Mouse (Mus musculus): ENCODE measurements around the gene Chrnd. TPM values are rescaled to one million over a fixed set of nuclear protein-coding genes. Genes with fewer than 3 reads are reported as not detected.
A peak's percentile ranks its signal among the peaks of the same experiment; 100 is the strongest.

Chrnd gene
- polyA plus RNA-seq, 1 experiment from 2014 or later = 0.10 TPM

GRCm38 (mm10) chr1:87164164-87164795 lies 26.1 kb upstream of the Chrnd start:
- Histone ChIP-seq H3K27ac (peak overlapping the region; percentile 44), H3K4me3 (replicated peaks) (no peak overlapping the region), H3K36me3 (replicated peaks) (no peaks in the 10 kb centered on the region), H3K4me2 (no peak overlapping the region), H3K4me1 (peaks cover 21% of the 10 kb centered on the region), H3K9ac (no peak overlapping the region), H3K9me3 (no peaks in the 10 kb centered on the region), H3K27me3 (peaks cover 41% of the 10 kb centered on the region; the same call in 1 of the 2 replicates)
- 38% methylated on average over 11 of the region's 11 CpGs for WGBS
- ATAC-seq (ENCODE audit: low FRiP score) = peak; percentile 62; the same call in 1 of the 2 replicates

DNA sequence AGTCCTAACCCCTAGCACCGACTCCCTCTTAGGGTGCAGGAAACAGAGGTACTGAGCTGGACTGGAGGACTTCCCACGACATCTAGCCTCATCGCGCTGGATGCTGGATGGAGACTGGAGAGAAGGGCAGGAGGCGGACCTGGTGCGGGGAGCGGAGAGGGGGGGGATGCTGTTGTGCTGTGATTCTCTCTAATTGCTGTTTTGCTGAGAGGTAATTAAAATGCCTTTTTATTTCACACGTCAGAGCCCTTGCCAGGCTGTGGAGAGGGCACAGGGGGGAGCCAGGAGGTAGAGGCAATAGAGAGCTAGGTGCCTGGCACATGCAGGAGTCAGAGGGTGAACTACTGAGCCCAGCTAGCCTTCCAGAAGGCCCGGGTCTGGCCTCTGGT lies 25.6 kb upstream of the Chrnd start:
- peak; percentile 48; the same call in 1 of the 2 replicates for ATAC-seq (ENCODE audit: low FRiP score)
- 43% methylated on average over 9 of the region's 9 CpGs for WGBS
- H3K27me3 ChIP-seq = peaks cover 42% of the 10 kb centered on the region
- H3K36me3 ChIP-seq (replicated peaks) = no peaks in the 10 kb centered on the region
- H3K4me3 ChIP-seq (replicated peaks) = no peak overlapping the region
- peak overlapping the region; percentile 44 for H3K27ac ChIP-seq
- H3K9ac ChIP-seq = no peak overlapping the region
- no peaks in the 10 kb centered on the region for H3K9me3 ChIP-seq
- H3K4me1 ChIP-seq = peaks cover 26% of the 10 kb centered on the region
- no peak overlapping the region for H3K4me2 ChIP-seq

DNA sequence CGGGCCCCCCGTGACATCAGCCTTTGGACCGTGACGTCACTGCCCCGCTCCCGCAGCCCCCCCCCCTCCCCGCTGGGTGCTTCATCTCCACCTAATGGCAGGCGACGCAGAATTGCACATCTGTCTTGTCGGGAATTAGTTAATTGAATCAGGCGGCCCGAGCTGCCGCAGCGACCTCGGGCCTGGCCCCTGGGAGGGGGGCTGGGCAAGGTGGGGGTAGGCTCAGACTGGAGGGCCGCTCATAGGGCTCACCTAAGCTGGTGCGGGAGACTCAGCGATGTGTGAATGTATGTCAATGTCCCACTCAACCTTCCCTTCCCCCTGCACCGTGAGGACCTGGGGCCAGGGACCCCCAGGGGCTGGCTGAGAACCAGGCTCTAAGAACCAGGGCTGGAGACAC lies 19.9 kb upstream of the Chrnd start:
- WGBS = 7% methylated on average over 19 of the region's 19 CpGs
- Histone ChIP-seq H3K4me2 (peak overlapping the region; percentile 32), H3K36me3 (replicated peaks) (no peaks in the 10 kb centered on the region), H3K27me3 (peaks cover 68% of the 10 kb centered on the region), H3K9ac (peak overlapping the region; percentile 21; the same call in 1 of the 2 replicates), H3K9me3 (no peaks in the 10 kb centered on the region), H3K4me1 (peaks cover 34% of the 10 kb centered on the region), H3K4me3 (replicated peaks) (no peak overlapping the region), H3K27ac (no peak overlapping the region)
- peak; percentile 33; the same call in 1 of the 2 replicates for ATAC-seq (ENCODE audit: low FRiP score)

- ATAC-seq (ENCODE audit: low FRiP score) = no peak
- WGBS = 77% methylated on average over 1 of the region's 1 CpGs
- Histone ChIP-seq H3K4me1 (peaks cover 43% of the 10 kb centered on the region), H3K9me3 (no peaks in the 10 kb centered on the region), H3K4me3 (replicated peaks) (no peak overlapping the region), H3K27ac (no peak overlapping the region), H3K36me3 (replicated peaks) (no peaks in the 10 kb centered on the region), H3K4me2 (no peak overlapping the region), H3K27me3 (peaks cover 60% of the 10 kb centered on the region), H3K9ac (no peak overlapping the region)
Observed at GRCm38 (mm10) chr1:87171312-87171711, 19.1 kb upstream of the Chrnd start.

- H3K9ac ChIP-seq = no peak overlapping the region
- peaks cover 58% of the 10 kb centered on the region for H3K27me3 ChIP-seq
- H3K4me2 ChIP-seq = no peak overlapping the region
- ATAC-seq (ENCODE audit: low FRiP score) = no peak
- WGBS = 60% methylated on average over 9 of the region's 9 CpGs
- 0 out of 2 replicates have a peak overlapping the region, but pooled peaks have one; percentile 36 for H3K27ac ChIP-seq
- no peaks in the 10 kb centered on the region for H3K9me3 ChIP-seq
- H3K36me3 ChIP-seq (replicated peaks) = no peaks in the 10 kb centered on the region
- H3K4me3 ChIP-seq (replicated peaks) = no peak overlapping the region
- peaks cover 44% of the 10 kb centered on the region for H3K4me1 ChIP-seq
Observed at GRCm38 (mm10) chr1:87172316-87172715, 18.1 kb upstream of the Chrnd start.

- WGBS = 25% methylated on average over 28 of the region's 28 CpGs
- no peak overlapping the region for H3K9ac ChIP-seq
- H3K27ac ChIP-seq = no peak overlapping the region
- peak; percentile 14; the same call in 1 of the 2 replicates for ATAC-seq (ENCODE audit: low FRiP score)
- no peaks in the 10 kb centered on the region for H3K36me3 ChIP-seq (replicated peaks)
- H3K4me2 ChIP-seq = no peak overlapping the region
- no peak overlapping the region for H3K4me3 ChIP-seq (replicated peaks)
- H3K9me3 ChIP-seq = no peaks in the 10 kb centered on the region
- H3K4me1 ChIP-seq = peaks cover 42% of the 10 kb centered on the region
- H3K27me3 ChIP-seq = peaks cover 47% of the 10 kb centered on the region
Observed at GRCm38 (mm10) chr1:87174006-87174955, 16.1 kb upstream of the Chrnd start.

DNA sequence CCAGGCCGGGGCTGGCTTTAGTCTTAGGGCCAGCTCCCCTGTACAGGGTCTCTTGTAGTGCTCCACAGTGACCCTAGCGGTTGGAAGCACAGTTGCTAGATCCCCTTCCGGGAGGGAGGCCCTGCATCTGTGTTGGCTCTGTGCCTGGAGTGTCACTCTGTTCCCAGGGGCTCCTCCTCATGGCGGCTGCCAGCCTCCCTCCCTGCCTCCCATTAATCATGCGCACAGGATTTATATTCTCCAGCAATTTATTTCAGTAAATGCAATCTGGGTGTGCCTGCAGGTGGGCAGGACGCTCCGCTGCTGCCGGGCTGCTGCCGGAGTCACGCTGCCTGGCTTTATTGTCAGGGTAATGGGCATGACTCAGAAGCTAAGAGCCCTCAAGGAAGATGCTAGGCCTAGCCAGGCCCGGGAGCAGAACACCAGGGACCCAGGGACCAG lies 14.5 kb upstream of the Chrnd start:
- no peaks in the 10 kb centered on the region for H3K36me3 ChIP-seq (replicated peaks)
- no peaks in the 10 kb centered on the region for H3K9me3 ChIP-seq
- H3K27ac ChIP-seq = peak overlapping the region; percentile 56; the same call in 1 of the 2 replicates
- H3K27me3 ChIP-seq = peaks cover 38% of the 10 kb centered on the region
- H3K4me3 ChIP-seq (replicated peaks) = no peak overlapping the region
- H3K9ac ChIP-seq = no peak overlapping the region
- H3K4me1 ChIP-seq = peaks cover 26% of the 10 kb centered on the region
- peak overlapping the region; percentile 26; the same call in 1 of the 2 replicates for H3K4me2 ChIP-seq
- 8% methylated on average over 11 of the region's 11 CpGs for WGBS
- peak; percentile 84 for ATAC-seq (ENCODE audit: low FRiP score)

GRCm38 (mm10) chr1:87180896-87181295 lies 9.5 kb upstream of the Chrnd start:
- H3K4me1 ChIP-seq = peaks cover 20% of the 10 kb centered on the region
- ATAC-seq (ENCODE audit: low FRiP score) = no peak
- H3K27ac ChIP-seq = no peak overlapping the region
- H3K4me2 ChIP-seq = no peak overlapping the region
- H3K9ac ChIP-seq = no peak overlapping the region
- WGBS = 61% methylated on average over 5 of the region's 5 CpGs
- H3K4me3 ChIP-seq (replicated peaks) = no peak overlapping the region
- H3K27me3 ChIP-seq = peaks cover 56% of the 10 kb centered on the region
- H3K36me3 ChIP-seq (replicated peaks) = no peaks in the 10 kb centered on the region
- H3K9me3 ChIP-seq = no peaks in the 10 kb centered on the region

DNA sequence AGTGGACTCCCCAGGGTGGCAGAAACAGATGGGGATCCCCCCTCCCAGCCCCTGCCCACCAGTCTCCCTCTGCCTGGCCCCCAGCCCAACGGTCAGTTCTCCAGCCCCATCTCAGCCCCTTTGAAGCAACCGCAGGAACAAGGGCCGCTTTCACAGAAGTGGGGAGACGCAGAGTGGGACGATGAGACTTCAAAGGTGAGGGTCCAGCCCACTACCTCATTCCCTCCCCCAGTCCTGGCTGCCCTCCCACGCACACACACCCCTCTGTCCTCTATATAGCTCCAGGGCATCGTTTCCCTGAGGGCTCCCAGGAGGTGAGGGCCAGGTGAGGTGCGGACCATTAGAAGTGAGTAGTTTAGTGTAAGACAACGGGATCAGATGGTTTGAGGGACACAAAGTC lies 7.4 kb upstream of the Chrnd start, which contains the start of gene Prss56:
Prss56 (plus strand) TSS at position 301 of the 400 bp plus-strand sequence.
- Histone ChIP-seq H3K9ac (no peak within 1 kb of the TSS), H3K9me3 (no peaks in the 10 kb centered on the region), H3K4me3 (replicated peaks) (no peak within 1 kb of the TSS), H3K4me1 (peaks cover 21% of the 10 kb centered on the region), H3K27ac (no peak within 1 kb of the TSS), H3K36me3 (replicated peaks) (no peaks in the 10 kb centered on the region), H3K27me3 (peaks cover 74% of the 10 kb centered on the region), H3K4me2 (no peak within 1 kb of the TSS)
- ATAC-seq (ENCODE audit: low FRiP score) = no peak
- WGBS = 60% methylated on average over 8 of the region's 9 CpGs

GRCm38 (mm10) chr1:87183998-87184750 lies 6.2 kb upstream of the Chrnd start:
- Histone ChIP-seq H3K27ac (no peak overlapping the region), H3K9me3 (no peaks in the 10 kb centered on the region), H3K9ac (no peak overlapping the region), H3K4me2 (peak overlapping the region; percentile 38), H3K4me1 (peaks cover 21% of the 10 kb centered on the region), H3K4me3 (replicated peaks) (0 out of 2 replicates have a peak overlapping the region, but pooled peaks have one; percentile 4), H3K27me3 (peaks cover 86% of the 10 kb centered on the region), H3K36me3 (replicated peaks) (no peaks in the 10 kb centered on the region)
- ATAC-seq (ENCODE audit: low FRiP score) = no peak
- WGBS = 35% methylated on average over 15 of the region's 15 CpGs

DNA sequence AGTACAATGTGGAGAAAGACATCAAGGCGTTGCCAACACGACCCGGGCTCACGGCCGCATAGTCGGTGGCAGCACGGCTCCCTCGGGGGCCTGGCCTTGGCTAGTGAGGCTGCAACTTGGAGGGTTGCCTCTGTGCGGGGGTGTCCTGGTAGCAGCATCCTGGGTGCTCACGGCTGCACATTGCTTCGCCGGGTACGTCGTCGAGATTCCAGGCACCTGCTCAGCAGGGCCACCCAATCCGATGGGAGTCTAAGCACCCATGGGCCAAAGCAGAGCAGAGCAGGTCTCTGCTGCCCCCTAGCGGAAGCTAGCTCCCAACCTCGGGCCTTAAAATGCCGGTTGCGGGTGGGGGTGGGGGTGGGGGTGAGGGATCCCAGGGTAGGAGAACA lies 5.7 kb upstream of the Chrnd start:
- Histone ChIP-seq H3K4me1 (peaks cover 21% of the 10 kb centered on the region), H3K27me3 (peaks cover 86% of the 10 kb centered on the region), H3K27ac (no peak overlapping the region), H3K4me3 (replicated peaks) (0 out of 2 replicates have a peak overlapping the region, but pooled peaks have one; percentile 4), H3K9ac (no peak overlapping the region), H3K36me3 (replicated peaks) (no peaks in the 10 kb centered on the region), H3K9me3 (no peaks in the 10 kb centered on the region), H3K4me2 (peak overlapping the region; percentile 38)
- 12% methylated on average over 20 of the region's 20 CpGs for WGBS
- peak; percentile 18; the same call in 1 of the 2 replicates for ATAC-seq (ENCODE audit: low FRiP score)
